Mouse (Mus musculus) activated CD4-positive, CD25-positive, alpha-beta regulatory T cell, adult 4 months (primary cell): ENCODE measurements around the gene Pard3b. TPM values are rescaled to one million over a fixed set of nuclear protein-coding genes. Genes with fewer than 3 reads are reported as not detected.

ENCODE experiments used
- ATAC-seq: one replicate; pipeline ENCODE4 v1.8.0; 2017
- polyA plus RNA-seq, 2 experiments: library from polyadenylated mRNA; unstranded; fragments of 100-300 nt; shearing (Covaris generic); gene quantifications; one replicate each; pipeline ENCODE4 v1.2.1; 2017

Gene Pard3b
- polyA plus RNA-seq, 2 experiments from 2014 or later = not detected

DNA sequence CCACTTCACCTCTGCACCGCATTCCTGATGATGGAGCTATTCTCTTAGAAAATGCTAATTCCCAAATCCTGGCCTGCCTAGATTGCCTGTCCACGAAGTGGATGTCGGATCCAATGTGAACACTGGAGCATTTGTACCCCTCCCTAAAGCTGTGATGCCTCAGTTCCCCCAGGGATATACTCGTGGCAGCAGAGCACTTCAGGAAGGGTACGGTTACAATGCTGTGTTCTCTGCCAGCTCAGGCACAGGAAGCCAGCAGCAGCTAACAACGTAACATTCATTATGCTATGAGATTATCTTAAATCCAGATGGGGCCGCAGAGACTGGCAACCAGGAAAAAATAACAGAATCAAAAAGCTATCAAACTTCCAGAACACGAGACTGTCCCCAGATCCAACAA, 766.4 kb downstream of the Pard3b start:
- ATAC-seq = no peak

DNA sequence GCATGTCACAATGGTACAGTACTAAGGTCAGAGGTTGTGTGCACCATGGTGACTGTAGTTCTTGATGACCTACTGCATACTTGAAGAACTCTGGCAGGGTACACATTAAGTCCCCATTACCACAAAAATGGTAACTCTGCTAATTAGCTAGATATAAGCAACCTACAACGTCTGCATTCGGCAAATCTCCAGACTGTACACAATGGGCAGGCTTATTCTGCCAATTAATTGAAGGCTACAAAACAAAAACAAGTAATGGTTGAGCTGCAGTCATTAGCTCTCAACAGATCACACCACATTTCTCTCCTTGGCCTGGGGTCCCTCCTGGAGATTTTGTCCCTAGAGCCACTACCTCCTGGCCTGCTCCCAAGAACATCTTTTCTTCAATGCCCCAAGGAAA, 772.7 kb downstream of the Pard3b start:
- ATAC-seq = no peak

DNA sequence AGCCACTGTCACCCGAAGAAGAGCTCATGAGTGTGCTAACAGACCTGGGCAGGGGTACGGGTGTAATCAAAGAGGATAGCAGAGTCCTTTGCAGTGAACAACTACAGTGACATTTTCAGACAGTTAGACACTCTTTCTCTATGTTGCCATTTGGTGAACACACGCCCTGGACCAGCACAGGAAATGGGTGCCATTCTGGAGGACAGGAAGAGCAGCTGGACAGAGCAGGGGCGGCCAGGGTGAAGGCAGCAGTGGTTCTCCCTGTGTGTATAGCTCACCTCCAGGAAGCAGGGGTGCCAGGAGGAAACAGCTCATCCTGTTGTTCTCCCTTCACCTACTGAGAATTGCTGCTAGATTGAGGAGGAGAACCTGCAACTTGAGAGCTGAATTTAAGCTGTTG, 773.4 kb downstream of the Pard3b start:
- ATAC-seq = no peak

- ATAC-seq = no peak
Observed at GRCm38 (mm10) chr1:62412988-62413387, 774.4 kb downstream of the Pard3b start.

- ATAC-seq = no peak
Observed at GRCm38 (mm10) chr1:62414521-62414920, 775.9 kb downstream of the Pard3b start.

- no peak for ATAC-seq
Observed at GRCm38 (mm10) chr1:62416627-62417374, 778.2 kb downstream of the Pard3b start.

DNA sequence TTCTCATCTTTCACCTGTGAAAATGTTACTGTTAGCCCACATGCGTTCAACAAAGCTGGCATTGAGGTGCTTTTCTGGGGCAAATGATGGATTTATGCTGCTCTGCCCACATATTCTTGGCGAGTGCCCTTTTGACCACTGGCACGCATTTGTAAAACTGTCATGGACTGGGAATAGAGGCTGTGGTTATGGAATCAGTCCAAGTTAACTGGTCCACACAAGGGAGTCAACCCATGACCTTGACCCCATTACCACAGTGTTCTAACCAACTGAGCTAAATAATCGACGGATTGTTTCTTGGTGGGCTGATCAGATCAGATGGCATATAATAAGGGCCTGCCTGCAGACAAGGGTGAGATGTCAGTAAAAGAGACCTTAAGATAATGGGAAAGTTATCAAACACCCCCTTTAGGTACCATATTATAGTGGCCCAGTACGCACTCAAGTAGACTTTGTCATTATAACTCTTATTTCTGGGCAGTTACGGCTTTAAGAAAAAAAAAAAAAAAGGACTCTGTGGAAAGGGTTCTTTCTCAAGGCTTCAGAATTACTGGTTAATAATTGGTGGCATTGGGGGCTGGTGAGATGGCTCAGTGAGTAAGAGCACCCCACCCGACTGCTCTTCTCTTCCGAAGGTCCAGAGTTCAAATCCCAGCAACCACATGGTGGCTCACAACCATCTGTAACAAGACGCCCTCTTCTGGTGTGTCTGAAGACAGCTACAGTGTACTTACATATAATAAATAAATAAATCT, 784.4 kb downstream of the Pard3b start:
- no peak for ATAC-seq

DNA sequence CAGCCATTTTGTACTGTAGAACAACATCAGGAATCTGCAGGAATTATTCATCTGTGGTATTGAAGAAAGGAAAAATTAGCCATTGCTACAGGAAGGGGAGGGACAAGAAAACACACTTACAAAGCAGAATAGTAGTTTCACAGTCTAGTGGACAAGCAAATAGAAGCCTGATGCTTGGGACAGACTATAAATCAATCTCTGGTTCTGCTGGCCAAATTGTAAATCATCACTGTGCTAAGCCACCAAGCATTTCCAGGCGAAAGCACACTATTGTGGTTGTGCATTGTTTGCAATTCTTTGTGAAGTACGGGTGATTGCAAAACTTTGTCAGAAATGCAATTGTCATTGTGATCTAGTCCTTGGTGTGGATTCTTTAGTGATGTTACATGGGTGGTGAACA, 786.7 kb downstream of the Pard3b start:
- ATAC-seq = no peak

- no peak for ATAC-seq
Observed at GRCm38 (mm10) chr1:62428736-62429135, 790.1 kb downstream of the Pard3b start.

- ATAC-seq = no peak
Observed at GRCm38 (mm10) chr1:62429333-62430182, 790.9 kb downstream of the Pard3b start.

GRCm38 (mm10) chr1:62431054-62431453, 792.4 kb downstream of the Pard3b start:
- ATAC-seq = no peak

- no peak for ATAC-seq
Observed at GRCm38 (mm10) chr1:62433891-62434290, 795.3 kb downstream of the Pard3b start.

DNA sequence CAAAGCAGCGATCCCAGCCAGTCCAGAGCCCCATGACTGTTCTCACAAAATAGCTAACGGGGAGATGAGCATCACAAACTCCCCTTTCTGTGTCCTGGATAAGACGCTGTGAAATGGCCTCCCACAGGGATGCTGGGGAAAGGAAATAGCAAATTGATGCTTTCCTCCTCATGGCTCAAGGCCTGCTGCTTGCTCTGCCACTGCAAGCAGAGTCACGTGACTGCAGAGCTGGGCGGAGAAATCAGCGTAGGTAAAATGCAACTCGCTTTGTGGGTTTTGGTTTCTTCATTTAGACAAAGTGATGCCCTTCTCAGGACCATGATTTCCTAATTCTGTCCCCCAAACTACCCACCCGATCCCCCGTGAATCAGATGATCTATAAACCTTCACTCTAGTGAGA, 797.2 kb downstream of the Pard3b start:
- no peak for ATAC-seq

GRCm38 (mm10) chr1:62436304-62436703, 797.7 kb downstream of the Pard3b start:
- no peak for ATAC-seq

DNA sequence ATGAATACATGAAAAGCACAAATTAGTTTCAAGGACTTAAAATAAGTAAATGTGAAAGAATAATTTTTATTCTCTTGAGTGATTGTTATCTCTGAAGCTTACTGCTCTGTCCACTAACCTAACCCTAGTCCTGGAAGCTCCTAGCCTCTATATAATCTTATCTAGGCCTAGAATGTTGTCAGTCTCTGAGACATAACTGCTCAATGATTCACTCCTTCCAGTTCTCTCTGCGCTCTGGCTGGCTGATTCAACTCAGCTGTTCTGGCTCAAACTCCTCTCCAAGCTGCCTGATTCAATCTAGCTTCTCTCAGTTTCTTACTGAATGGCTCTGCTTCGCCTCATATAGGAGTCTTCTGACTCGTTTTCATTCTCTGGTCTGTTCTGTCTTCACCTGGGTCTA, 798.9 kb downstream of the Pard3b start:
- no peak for ATAC-seq

DNA sequence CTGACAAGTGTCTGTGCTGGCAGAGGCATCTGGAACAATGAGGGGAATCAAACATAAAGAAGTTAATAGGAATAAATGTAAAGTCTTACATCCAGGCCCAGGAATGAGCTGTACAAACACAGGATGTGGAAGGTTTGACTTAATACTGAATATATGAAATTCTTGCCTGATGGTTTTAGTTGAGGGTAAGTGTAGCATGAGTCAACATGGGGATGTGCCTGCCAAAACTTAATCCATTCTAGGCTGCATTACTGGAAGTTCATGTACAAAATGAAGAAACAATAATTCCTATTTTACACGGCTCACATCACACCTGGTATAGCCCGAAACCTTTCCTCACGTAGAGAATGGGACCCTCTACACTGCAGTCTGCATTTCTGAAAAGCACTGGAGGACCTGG, 805.8 kb downstream of the Pard3b start:
- ATAC-seq = no peak

GRCm38 (mm10) chr1:62446818-62447217, 808.2 kb downstream of the Pard3b start:
- ATAC-seq = no peak

- ATAC-seq = no peak
Observed at GRCm38 (mm10) chr1:62449193-62449875, 810.7 kb downstream of the Pard3b start.

GRCm38 (mm10) chr1:62465536-62465935, 826.9 kb downstream of the Pard3b start:
- ATAC-seq = no peak

DNA sequence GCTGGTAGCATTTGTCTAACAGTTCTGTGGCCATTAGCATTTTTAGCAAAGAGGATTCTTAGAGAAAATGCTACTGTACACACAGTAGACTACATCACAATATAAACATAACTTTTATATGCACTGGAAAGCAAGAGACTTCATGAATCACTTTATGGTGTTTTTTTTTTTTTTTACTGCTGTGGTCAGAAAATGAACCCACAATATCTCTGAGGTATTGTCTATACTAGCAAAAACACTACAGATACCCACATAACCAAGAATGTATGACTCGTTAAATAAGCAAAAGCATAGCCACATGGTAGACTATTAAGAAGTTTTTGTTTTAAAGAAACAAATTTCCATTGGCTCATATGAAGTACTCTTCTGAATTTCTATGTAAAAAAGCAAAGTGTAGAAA, 827.9 kb downstream of the Pard3b start:
- ATAC-seq = no peak

GRCm38 (mm10) chr1:62483059-62483458, 844.4 kb downstream of the Pard3b start:
- no peak for ATAC-seq

DNA sequence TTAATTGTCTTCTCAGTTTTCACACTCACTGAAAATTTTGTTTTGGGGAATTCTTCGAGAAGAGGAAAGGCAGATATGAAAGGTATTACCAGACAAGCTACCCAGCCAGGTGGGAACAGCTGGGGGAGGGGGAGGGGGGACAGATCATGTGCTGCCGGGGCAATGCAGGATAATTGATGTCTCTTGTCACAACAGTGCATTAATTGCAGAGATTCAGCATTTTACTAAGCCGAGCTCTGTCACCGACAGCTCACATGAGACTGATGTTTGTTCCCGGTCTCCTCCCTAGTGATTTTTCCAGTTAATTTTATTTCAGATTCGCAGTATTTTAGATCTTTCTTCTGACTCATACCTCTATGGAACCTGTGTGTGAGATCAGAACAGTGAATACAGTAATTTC, 850.2 kb downstream of the Pard3b start:
- no peak for ATAC-seq

DNA sequence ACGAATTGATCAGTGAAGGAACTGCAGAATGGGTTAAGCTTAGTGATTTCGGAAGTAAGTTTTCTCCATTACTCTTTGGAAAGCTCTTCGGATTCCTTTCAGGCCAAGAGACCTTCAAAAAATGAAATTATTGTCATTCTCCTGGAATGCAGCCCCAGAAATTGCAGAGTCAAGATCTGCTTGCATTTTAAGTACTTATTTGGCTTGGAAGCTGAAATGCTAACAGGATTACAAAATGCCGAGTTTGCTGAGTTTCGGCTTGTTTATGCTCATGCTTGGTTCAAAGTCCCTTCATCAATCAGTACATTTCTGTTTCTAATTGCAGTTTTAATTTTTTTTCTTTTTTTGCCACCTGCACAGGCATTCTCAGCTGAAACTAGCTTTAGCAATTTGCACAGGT, 860.5 kb downstream of the Pard3b start:
- no peak for ATAC-seq
